Mouse (Mus musculus): ENCODE data around the gene Sys1.

- TF ChIP-seq CTCF (IDR thresholded peaks at IDR 0.05; ENCODE audit: low read depth) (no peak), EP300 (IDR thresholded peaks at IDR 0.05; ENCODE audit: low read depth) (no peak)
Observed at GRCm38 (mm10) chr2:164518266-164519170, 61.8 kb downstream of the Sys1 start.
